10 mouse cellular contexts compared by ENCODE assay signal in the genomic region with DNA sequence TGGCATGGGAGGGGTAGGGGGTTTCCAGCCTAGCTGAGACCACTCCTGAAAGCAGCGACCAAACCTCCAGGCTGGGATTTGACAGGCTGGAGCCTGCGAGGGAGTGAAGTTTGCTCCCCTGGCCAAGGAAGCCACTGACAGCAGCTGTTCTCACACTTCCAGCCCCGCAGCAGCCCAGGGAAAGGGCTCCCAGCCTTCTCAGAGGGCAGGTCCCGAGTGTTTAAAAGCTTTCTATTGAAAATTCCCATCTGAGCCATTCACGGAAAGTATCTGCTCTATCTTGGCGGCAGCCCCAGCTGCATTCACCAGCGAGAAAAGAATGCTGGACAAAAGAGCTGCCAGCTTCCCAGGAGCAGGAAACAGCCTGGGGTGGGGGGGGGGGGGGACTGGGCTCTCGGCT. TPM values are rescaled to one million over a fixed set of nuclear protein-coding genes. Genes with fewer than 3 reads are reported as not detected.
A peak's percentile ranks its signal among the peaks of the same experiment; 100 is the strongest.
DNase-seq lines count a peak whose midpoint lies in the region; ATAC-seq and TF ChIP-seq lines count a peak whose summit lies in the region.
"Had no signal": no experiment of that assay in that cellular context is flagged by ENCODE, and none has a peak within 500 bp of the region (broad histone marks: within the 10 kb centered on the region; RNA-seq: fewer than 3 reads in every experiment).

No protein-coding gene starts in this region.

- H3K9ac ChIP-seq in intestine, embryonic 14.5 days (ENCODE audit: low read length) = no peak overlapping the region
- H3K9ac ChIP-seq in intestine, postnatal 0 days (ENCODE audit: low read depth, low read length) = no peak overlapping the region
- H3K9ac ChIP-seq in embryonic facial prominence, embryonic 11.5 days (replicated peaks; ENCODE audit: low read length) = no peak overlapping the region
- 0 out of 2 replicates have a peak overlapping the region, but pooled peaks have one; percentile 10 for H3K9ac ChIP-seq in midbrain, embryonic 13.5 days (replicated peaks)
- H3K9ac ChIP-seq: liver, embryonic 14.5 days had no signal

- peak overlapping the region; percentile 52 for H3K27ac ChIP-seq in intestine, embryonic 14.5 days (ENCODE audit: low read depth)
- no peak overlapping the region for H3K27ac ChIP-seq in intestine, postnatal 0 days (ENCODE audit: low read depth, low read length)
- H3K27ac ChIP-seq in embryonic facial prominence, embryonic 11.5 days (replicated peaks; ENCODE audit: low read depth, low read length) = peak overlapping the region; percentile 17; the same call in 1 of the 2 replicates
- peak overlapping the region; percentile 96 for H3K27ac ChIP-seq in midbrain, embryonic 13.5 days
- H3K27ac ChIP-seq: liver, embryonic 14.5 days had no signal

- H3K4me2 ChIP-seq in intestine, embryonic 14.5 days (ENCODE audit: low read length) = no peak overlapping the region
- no peak overlapping the region for H3K4me2 ChIP-seq in intestine, postnatal 0 days (replicated peaks; ENCODE audit: low read depth)
- H3K4me2 ChIP-seq in embryonic facial prominence, embryonic 11.5 days (ENCODE audit: low read depth, low read length) = no peak overlapping the region
- no peak overlapping the region for H3K4me2 ChIP-seq in midbrain, embryonic 13.5 days (replicated peaks)

- no peaks in the 10 kb centered on the region for H3K9me3 ChIP-seq in intestine, embryonic 14.5 days (ENCODE audit: control insufficient read depth, low read length)
- no peaks in the 10 kb centered on the region for H3K9me3 ChIP-seq in intestine, postnatal 0 days (ENCODE audit: control insufficient read depth)
- no peaks in the 10 kb centered on the region for H3K9me3 ChIP-seq in embryonic facial prominence, embryonic 11.5 days (replicated peaks; ENCODE audit: control insufficient read depth, low read length)
- no peaks in the 10 kb centered on the region for H3K9me3 ChIP-seq in midbrain, embryonic 13.5 days

- no peaks in the 10 kb centered on the region for H3K36me3 ChIP-seq in intestine, embryonic 14.5 days (ENCODE audit: control insufficient read depth, insufficient read depth, low read length)
- H3K36me3 ChIP-seq in intestine, postnatal 0 days (ENCODE audit: control insufficient read depth, insufficient read depth) = no peaks in the 10 kb centered on the region
- H3K36me3 ChIP-seq in embryonic facial prominence, embryonic 11.5 days (replicated peaks; ENCODE audit: control insufficient read depth, insufficient read depth, low read depth, low read length) = no peaks in the 10 kb centered on the region
- H3K36me3 ChIP-seq in midbrain, embryonic 13.5 days = no peaks in the 10 kb centered on the region

- peaks cover 52% of the 10 kb centered on the region for H3K4me1 ChIP-seq in intestine, embryonic 14.5 days (replicated peaks; ENCODE audit: control insufficient read depth, insufficient read depth, low read length)
- no peaks in the 10 kb centered on the region for H3K4me1 ChIP-seq in intestine, postnatal 0 days (replicated peaks; ENCODE audit: control insufficient read depth, insufficient read depth, low read length)
- peaks cover 2% of the 10 kb centered on the region; the same call in 1 of the 2 replicates for H3K4me1 ChIP-seq in embryonic facial prominence, embryonic 11.5 days (ENCODE audit: control insufficient read depth, insufficient read depth, low read length)
- peaks cover 74% of the 10 kb centered on the region for H3K4me1 ChIP-seq in midbrain, embryonic 13.5 days (replicated peaks)

- TF ChIP-seq CTCF in intestine, postnatal 0 days (IDR thresholded peaks at IDR 0.05; ENCODE audit: low read depth) = no peak

- ATAC-seq in intestine, embryonic 14.5 days (replicated peaks; ENCODE audit: low FRiP score, low TSS enrichment, low read depth) = no peak
- no peak for ATAC-seq in intestine, postnatal 0 days
- no peak for ATAC-seq in embryonic facial prominence, embryonic 11.5 days (replicated peaks; ENCODE audit: insufficient number of reproducible peaks, low FRiP score, low TSS enrichment, low read depth)
- peak; percentile 3; the same call in 1 of the 2 replicates for ATAC-seq in midbrain, embryonic 13.5 days

- 7% methylated on average over 8 of the region's 8 CpGs for WGBS in intestine, embryonic 14.5 days
- WGBS in intestine, postnatal 0 days = 40% methylated on average over 8 of the region's 8 CpGs
- 6% methylated on average over 8 of the region's 8 CpGs for WGBS in embryonic facial prominence, embryonic 11.5 days
- WGBS in midbrain, embryonic 13.5 days = under 1% methylated on average over 8 of the region's 8 CpGs

- no peaks in the 10 kb centered on the region for H3K27me3 ChIP-seq in intestine, embryonic 14.5 days (replicated peaks; ENCODE audit: control insufficient read depth, insufficient read depth, low read length)
- H3K27me3 ChIP-seq in intestine, postnatal 0 days (replicated peaks; ENCODE audit: control insufficient read depth, insufficient read depth, low read length) = no peaks in the 10 kb centered on the region
- no peaks in the 10 kb centered on the region for H3K27me3 ChIP-seq in embryonic facial prominence, embryonic 11.5 days (ENCODE audit: control insufficient read depth, insufficient read depth, low read length)
- H3K27me3 ChIP-seq in midbrain, embryonic 13.5 days = no peaks in the 10 kb centered on the region

- H3K4me3 ChIP-seq in intestine, embryonic 14.5 days (ENCODE audit: low read depth, low read length) = no peak overlapping the region
- H3K4me3 ChIP-seq in intestine, postnatal 0 days (ENCODE audit: low read depth, low read length) = no peak overlapping the region
- no peak overlapping the region for H3K4me3 ChIP-seq in embryonic facial prominence, embryonic 11.5 days (ENCODE audit: low read depth, low read length)
- no peak overlapping the region for H3K4me3 ChIP-seq in midbrain, embryonic 13.5 days (replicated peaks)

- no peak for DNase-seq in intestine, embryonic 14.5 days (ENCODE audit: low spot score)
- DNase-seq in embryonic facial prominence, embryonic 11.5 days (ENCODE audit: low spot score) = peak; percentile 42
- peak; percentile 59 for DNase-seq in heart, postnatal 4 days
- DNase-seq in thymus, postnatal 0 days (ENCODE audit: low spot score) = no peak
- no peak for DNase-seq in adrenal gland, postnatal 4 days (ENCODE audit: low spot score in 2 of 2)
- DNase-seq in gastrocnemius, adult 18-20 months (ENCODE audit: low spot score) = no peak

RNA-seq across cellular contexts. Expression of a gene that starts 25.2 kb away (rescaled TPM):
- polyA plus RNA-seq in intestine, embryonic 14.5 days (2014; fragmentation: Nextera tagmentation; extraction: Ambion mirVana) = 59.4 and 75.6 TPM in 2 replicates
- 173 and 181 TPM in 2 replicates for polyA plus RNA-seq in intestine, postnatal 0 days (2015; fragmentation: Nextera tagmentation; extraction: Ambion mirVana)
- polyA plus RNA-seq in embryonic facial prominence, embryonic 11.5 days (2014; fragmentation: Nextera tagmentation; extraction: Ambion mirVana) = 18.2 and 19.1 TPM in 2 replicates
- total RNA-seq in heart, postnatal 4 days (2021) = 10 to 100 TPM; 46.5 to 50.5 TPM
- polyA plus RNA-seq in midbrain, embryonic 13.5 days (2015; fragmentation: Nextera tagmentation; extraction: Ambion mirVana) = 72.6 and 89.7 TPM in 2 replicates
- 88.4 and 90.4 TPM in 2 replicates for polyA plus RNA-seq in thymus, postnatal 0 days (2015; fragmentation: Nextera tagmentation; extraction: Ambion mirVana)
- total RNA-seq in adrenal gland, postnatal 4 days (2021) = 10 to 100 TPM; 36.3 to 37.1 TPM
- total RNA-seq in gastrocnemius, adult 18-20 months (2021) = 1 to 10 TPM; 2.8 to 4.7 TPM

RNA-seq across cellular contexts. Expression of a gene that starts 53.8 kb away (rescaled TPM):
- polyA plus RNA-seq in intestine, embryonic 14.5 days (2014; fragmentation: Nextera tagmentation; extraction: Ambion mirVana) = not detected in 2 replicates
- polyA plus RNA-seq in intestine, postnatal 0 days (2015; fragmentation: Nextera tagmentation; extraction: Ambion mirVana) = not detected in 2 replicates
- not detected in 2 replicates for polyA plus RNA-seq in embryonic facial prominence, embryonic 11.5 days (2014; fragmentation: Nextera tagmentation; extraction: Ambion mirVana)
- not detected for total RNA-seq in heart, postnatal 4 days (2021)
- not detected in 2 replicates for polyA plus RNA-seq in midbrain, embryonic 13.5 days (2015; fragmentation: Nextera tagmentation; extraction: Ambion mirVana)
- polyA plus RNA-seq in thymus, postnatal 0 days (2015; fragmentation: Nextera tagmentation; extraction: Ambion mirVana) = 0.30 TPM in 1 of 2 replicates, not detected in the other
- 10 to 100 TPM in 1 of 2 experiments, not detected in 1; 54.8 TPM for total RNA-seq in adrenal gland, postnatal 4 days (2021)
- not detected for total RNA-seq in gastrocnemius, adult 18-20 months (2021)
- polyA plus RNA-seq: cortical plate, adult 2 months; liver, embryonic 14.5 days had no signal

Comparison
In these comparisons a context has a peak if more than half of its experiments do, and no peak if none do; other contexts are left out.
1. DNase-seq: peak in embryonic facial prominence, embryonic 11.5 days (single experiment) and heart, postnatal 4 days (single experiment); none in intestine, embryonic 14.5 days (single experiment), thymus, postnatal 0 days (single experiment), adrenal gland, postnatal 4 days (0 of 2) and gastrocnemius, adult 18-20 months (single experiment).